Mouse (Mus musculus) midbrain, embryonic 10.5 days (tissue): ENCODE data around the gene A2ml1. TPM values are rescaled to one million over a fixed set of nuclear protein-coding genes. Genes with fewer than 3 reads are reported as not detected.

ENCODE experiments used
- DNase-seq: peaks from one replicate; pipeline ENCODE4 v3.0.0-alpha.2; 2017; ENCODE audit warnings: low spot score
- H3K27ac ChIP-seq: fragments of 300-500 bp; sonication (generic); replicated peaks from 2 replicates; pipeline ENCODE4 v1.5.1; 2016; ENCODE audit warnings: mild to moderate bottlenecking
- H3K27me3 ChIP-seq: fragments of 300-500 bp; sonication (generic); 2 replicates; pipeline ENCODE4 v1.6.1; 2016; ENCODE audit warnings: low read depth, mild to moderate bottlenecking; ENCODE audit not compliant: poor library complexity, severe bottlenecking
- H3K36me3 ChIP-seq: fragments of 300-500 bp; sonication (generic); 2 replicates; pipeline ENCODE4 v1.6.1; 2016; ENCODE audit warnings: mild to moderate bottlenecking, moderate library complexity
- H3K4me1 ChIP-seq: fragments of 300-500 bp; sonication (generic); 2 replicates; pipeline ENCODE4 v1.6.1; 2016
- H3K4me3 ChIP-seq: fragments of 300-500 bp; sonication (generic); 2 replicates; pipeline ENCODE4 v1.5.1; 2016; ENCODE audit warnings: mild to moderate bottlenecking, moderate library complexity
- H3K9me3 ChIP-seq: fragments of 300-500 bp; sonication (generic); replicated peaks from 2 replicates; pipeline ENCODE4 v1.6.1; 2016; ENCODE audit warnings: mild to moderate bottlenecking
- WGBS: fragments of 180-500 bp; shearing (Covaris S2); methylation state at CpG from one replicate; pipeline ENCODE4 v1.1.7; 2016; 5-methylcytosine and 5-hydroxymethylcytosine counted together
- polyA plus RNA-seq: library from polyadenylated mRNA; unstranded; fragments of >200 nt; fragmentation: Nextera tagmentation; extraction: Ambion mirVana; gene quantifications from 2 replicates; pipeline ENCODE4 v1.2.1, GENCODE M21; 2016

A2ml1 gene
- polyA plus RNA-seq, 1 experiment from 2014 or later, result not detected

DNA sequence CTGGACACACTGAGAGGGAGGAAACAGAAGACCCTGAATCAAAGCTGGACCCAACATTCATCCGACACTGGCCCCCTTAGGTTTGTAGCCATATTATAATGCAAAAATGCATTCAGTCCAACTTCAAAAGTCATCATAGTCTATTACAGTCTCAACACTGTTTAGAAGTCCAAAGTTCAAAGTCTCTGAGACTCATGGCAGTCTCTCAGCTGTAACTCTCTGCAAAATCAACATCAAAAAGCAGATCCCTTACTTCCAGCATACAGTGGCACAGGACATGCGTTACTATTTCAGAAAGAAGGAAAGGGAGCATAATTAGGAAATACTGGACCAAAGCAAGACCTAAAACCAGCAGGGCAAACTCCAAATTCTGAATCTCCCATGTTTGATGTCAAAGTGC is 46.2 kb downstream of the A2ml1 start:
- H3K36me3 ChIP-seq, result no peaks in the 10 kb centered on the region
- no peaks in the 10 kb centered on the region for H3K27me3 ChIP-seq
- no peaks in the 10 kb centered on the region for H3K9me3 ChIP-seq
- WGBS, result 92% methylated on average over 2 of the region's 2 CpGs
- no peak overlapping the region for H3K4me3 ChIP-seq
- no peak overlapping the region for H3K27ac ChIP-seq
- no peak for DNase-seq
- H3K4me1 ChIP-seq, result no peaks in the 10 kb centered on the region

DNA sequence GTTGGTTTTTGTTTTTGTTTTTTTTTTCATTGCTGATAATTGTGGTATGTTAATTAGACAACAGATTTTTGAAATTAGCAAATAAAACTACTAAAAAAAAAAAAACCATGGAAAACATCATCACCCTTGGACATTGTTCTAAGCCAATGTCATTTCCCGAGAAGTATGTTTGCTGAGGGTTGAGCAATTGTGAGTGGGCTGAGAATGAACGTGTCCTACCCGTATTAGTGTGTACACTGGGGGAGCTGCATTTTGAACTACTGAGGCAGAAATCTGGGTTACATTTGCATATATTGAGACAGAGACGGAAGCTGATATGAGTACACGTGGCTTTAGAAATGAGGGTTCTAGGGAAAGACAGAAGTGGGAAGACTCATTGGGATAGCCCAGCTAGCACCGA is 48.1 kb downstream of the A2ml1 start:
- Histone ChIP-seq H3K36me3 (no peaks in the 10 kb centered on the region), H3K27me3 (no peaks in the 10 kb centered on the region), H3K9me3 (no peaks in the 10 kb centered on the region), H3K27ac (no peak overlapping the region), H3K4me3 (no peak overlapping the region), H3K4me1 (no peaks in the 10 kb centered on the region)
- no peak for DNase-seq
- WGBS, result 92% methylated on average over 6 of the region's 6 CpGs

DNA sequence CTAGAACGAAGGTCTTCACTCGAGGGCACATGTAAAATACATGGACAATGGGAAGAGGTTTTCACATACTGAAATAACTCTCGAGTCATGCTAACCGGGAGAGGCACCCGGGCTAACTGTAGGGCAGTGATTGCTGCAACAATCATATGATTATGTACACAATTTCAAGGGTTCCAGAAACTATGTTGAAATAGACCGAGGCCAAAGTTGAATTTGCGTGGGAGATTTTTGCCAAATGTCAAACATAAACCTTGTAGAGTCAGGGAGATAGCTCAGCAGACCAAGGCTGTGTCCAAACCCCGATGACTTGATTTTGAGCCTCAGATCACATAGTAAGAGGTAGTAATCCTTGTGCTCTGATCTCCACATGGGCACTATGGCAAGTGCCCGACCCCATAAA is 48.7 kb downstream of the A2ml1 start:
- WGBS, result 90% methylated on average over 9 of the region's 9 CpGs
- H3K27me3 ChIP-seq, result no peaks in the 10 kb centered on the region
- H3K36me3 ChIP-seq, result no peaks in the 10 kb centered on the region
- H3K27ac ChIP-seq, result no peak overlapping the region
- H3K9me3 ChIP-seq, result no peaks in the 10 kb centered on the region
- DNase-seq, result no peak
- H3K4me1 ChIP-seq, result no peaks in the 10 kb centered on the region
- no peak overlapping the region for H3K4me3 ChIP-seq

GRCm38 (mm10) chr6:128528491-128528890 is 52.9 kb downstream of the A2ml1 start:
- DNase-seq, result no peak
- H3K9me3 ChIP-seq, result no peaks in the 10 kb centered on the region
- H3K36me3 ChIP-seq, result no peaks in the 10 kb centered on the region
- 78% methylated on average over 4 of the region's 4 CpGs for WGBS
- H3K4me1 ChIP-seq, result no peaks in the 10 kb centered on the region
- no peak overlapping the region for H3K4me3 ChIP-seq
- H3K27ac ChIP-seq, result no peak overlapping the region
- no peaks in the 10 kb centered on the region for H3K27me3 ChIP-seq

GRCm38 (mm10) chr6:128527110-128527509 is 54.3 kb downstream of the A2ml1 start:
- Histone ChIP-seq H3K27me3 (no peaks in the 10 kb centered on the region), H3K27ac (no peak overlapping the region), H3K9me3 (no peaks in the 10 kb centered on the region), H3K36me3 (no peaks in the 10 kb centered on the region), H3K4me3 (no peak overlapping the region), H3K4me1 (no peaks in the 10 kb centered on the region)
- DNase-seq, result no peak
- WGBS, result 87% methylated on average over 1 of the region's 1 CpGs

DNA sequence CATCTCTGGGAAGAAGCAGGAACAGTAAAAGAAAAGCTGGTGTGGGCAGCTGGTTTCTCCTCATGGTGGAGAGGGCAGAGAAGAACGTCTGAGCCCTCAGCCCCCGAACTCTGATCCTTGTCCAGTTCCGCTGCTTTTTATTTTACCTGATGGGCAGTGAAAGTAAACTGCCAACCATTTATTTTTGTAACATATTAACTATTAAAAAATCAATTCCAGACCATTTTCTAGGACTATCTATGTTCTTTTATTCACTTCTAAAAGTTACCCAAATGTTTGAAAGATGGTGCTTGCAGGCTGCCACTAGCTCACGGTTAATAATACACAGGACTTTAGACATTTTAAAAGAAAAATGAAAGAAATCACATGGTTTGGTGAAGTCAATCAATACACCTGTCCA is 54.8 kb downstream of the A2ml1 start, which contains the start of gene Pzp:
Pzp (minus strand) TSS at position 120 of the 400 bp plus-strand sequence.
- no peak within 1 kb of the TSS for H3K27ac ChIP-seq

DNA sequence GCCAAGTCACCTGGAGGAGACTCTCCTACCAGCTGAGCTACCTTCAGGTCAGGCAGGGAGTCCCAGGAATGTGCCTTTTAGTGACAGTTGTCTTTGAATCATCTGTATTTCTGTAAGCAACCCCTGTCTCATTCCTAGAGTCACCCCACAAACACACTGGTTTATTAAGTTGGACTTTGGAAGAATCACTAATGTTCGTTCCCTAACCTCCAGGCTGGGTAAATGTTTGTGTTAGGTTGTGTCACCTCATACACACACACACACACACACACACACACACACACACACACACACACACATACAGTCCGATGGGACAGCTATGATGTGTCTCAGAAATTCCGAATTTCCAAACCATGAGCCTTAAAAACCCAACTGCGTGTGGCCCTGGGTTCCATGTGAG is 55.6 kb downstream of the A2ml1 start:
- 95% methylated on average over 4 of the region's 4 CpGs for WGBS
- no peaks in the 10 kb centered on the region for H3K27me3 ChIP-seq
- H3K4me1 ChIP-seq, result no peaks in the 10 kb centered on the region

More for the DNA sequence above, 54.8 kb downstream of the A2ml1 start, which contains the start of gene Pzp:
- no peak within 1 kb of the TSS for H3K4me3 ChIP-seq
- no peaks in the 10 kb centered on the region for H3K36me3 ChIP-seq
- H3K4me1 ChIP-seq, result no peaks in the 10 kb centered on the region
- no peaks in the 10 kb centered on the region for H3K9me3 ChIP-seq
- DNase-seq, result no peak
- H3K27me3 ChIP-seq, result no peaks in the 10 kb centered on the region
- 84% methylated on average over 4 of the region's 4 CpGs for WGBS

DNA sequence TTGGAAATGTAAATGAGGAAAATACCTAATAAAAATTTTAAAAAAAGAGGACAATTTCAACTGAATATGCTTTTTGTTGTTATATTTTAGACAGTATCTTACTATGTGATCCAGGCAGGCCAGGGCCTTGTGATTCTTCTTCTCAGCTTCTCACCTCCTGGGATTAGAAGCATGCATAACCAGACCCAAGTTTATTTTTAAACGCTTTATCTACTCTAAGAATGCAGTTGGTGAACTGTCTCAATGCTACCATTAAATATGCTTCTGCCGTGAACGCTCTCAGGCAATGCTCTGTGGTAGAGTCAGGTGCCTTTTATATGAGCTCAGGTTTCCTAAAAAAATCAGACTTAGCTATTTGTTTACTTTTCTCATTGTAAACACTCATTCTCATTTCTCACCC is 58.0 kb downstream of the A2ml1 start:
- Histone ChIP-seq H3K9me3 (no peaks in the 10 kb centered on the region), H3K27me3 (no peaks in the 10 kb centered on the region), H3K4me1 (no peaks in the 10 kb centered on the region), H3K36me3 (no peaks in the 10 kb centered on the region), H3K4me3 (no peak overlapping the region), H3K27ac (no peak overlapping the region)
- no peak for DNase-seq
- 91% methylated on average over 3 of the region's 3 CpGs for WGBS

More for the DNA sequence above, 55.6 kb downstream of the A2ml1 start:
- Histone ChIP-seq H3K36me3 (no peaks in the 10 kb centered on the region), H3K4me3 (no peak overlapping the region), H3K27ac (no peak overlapping the region), H3K9me3 (no peaks in the 10 kb centered on the region)
- DNase-seq, result no peak

GRCm38 (mm10) chr6:128519159-128519558 is 62.2 kb downstream of the A2ml1 start:
- WGBS, result 93% methylated on average over 7 of the region's 7 CpGs

GRCm38 (mm10) chr6:128505676-128506236 is 75.7 kb downstream of the A2ml1 start:
- no peaks in the 10 kb centered on the region for H3K9me3 ChIP-seq
- no peak overlapping the region for H3K4me3 ChIP-seq
- H3K27ac ChIP-seq, result no peak overlapping the region
- no peak for DNase-seq
- H3K27me3 ChIP-seq, result no peaks in the 10 kb centered on the region
- WGBS, result 92% methylated on average over 2 of the region's 2 CpGs
- no peaks in the 10 kb centered on the region for H3K4me1 ChIP-seq
- H3K36me3 ChIP-seq, result no peaks in the 10 kb centered on the region

More at GRCm38 (mm10) chr6:128519159-128519558, 62.2 kb downstream of the A2ml1 start:
- Histone ChIP-seq H3K4me3 (no peak overlapping the region), H3K27ac (no peak overlapping the region), H3K27me3 (no peaks in the 10 kb centered on the region), H3K36me3 (no peaks in the 10 kb centered on the region), H3K9me3 (0 out of 2 replicates have a peak, but pooled peaks cover 3% of the 10 kb centered on the region), H3K4me1 (no peaks in the 10 kb centered on the region)
- no peak for DNase-seq

GRCm38 (mm10) chr6:128504743-128505142 is 76.7 kb downstream of the A2ml1 start:
- DNase-seq, result no peak

GRCm38 (mm10) chr6:128495346-128495745 is 86.1 kb downstream of the A2ml1 start:
- no peak overlapping the region for H3K4me3 ChIP-seq
- no peaks in the 10 kb centered on the region for H3K27me3 ChIP-seq
- H3K36me3 ChIP-seq, result no peaks in the 10 kb centered on the region
- no peak overlapping the region for H3K27ac ChIP-seq
- no peak for DNase-seq
- H3K4me1 ChIP-seq, result no peaks in the 10 kb centered on the region
- no peaks in the 10 kb centered on the region for H3K9me3 ChIP-seq
- 73% methylated on average over 1 of the region's 1 CpGs for WGBS

More at GRCm38 (mm10) chr6:128504743-128505142, 76.7 kb downstream of the A2ml1 start:
- WGBS, result 84% methylated on average over 5 of the region's 5 CpGs
- Histone ChIP-seq H3K9me3 (no peaks in the 10 kb centered on the region), H3K36me3 (no peaks in the 10 kb centered on the region), H3K4me1 (no peaks in the 10 kb centered on the region), H3K4me3 (no peak overlapping the region), H3K27ac (no peak overlapping the region), H3K27me3 (no peaks in the 10 kb centered on the region)

DNA sequence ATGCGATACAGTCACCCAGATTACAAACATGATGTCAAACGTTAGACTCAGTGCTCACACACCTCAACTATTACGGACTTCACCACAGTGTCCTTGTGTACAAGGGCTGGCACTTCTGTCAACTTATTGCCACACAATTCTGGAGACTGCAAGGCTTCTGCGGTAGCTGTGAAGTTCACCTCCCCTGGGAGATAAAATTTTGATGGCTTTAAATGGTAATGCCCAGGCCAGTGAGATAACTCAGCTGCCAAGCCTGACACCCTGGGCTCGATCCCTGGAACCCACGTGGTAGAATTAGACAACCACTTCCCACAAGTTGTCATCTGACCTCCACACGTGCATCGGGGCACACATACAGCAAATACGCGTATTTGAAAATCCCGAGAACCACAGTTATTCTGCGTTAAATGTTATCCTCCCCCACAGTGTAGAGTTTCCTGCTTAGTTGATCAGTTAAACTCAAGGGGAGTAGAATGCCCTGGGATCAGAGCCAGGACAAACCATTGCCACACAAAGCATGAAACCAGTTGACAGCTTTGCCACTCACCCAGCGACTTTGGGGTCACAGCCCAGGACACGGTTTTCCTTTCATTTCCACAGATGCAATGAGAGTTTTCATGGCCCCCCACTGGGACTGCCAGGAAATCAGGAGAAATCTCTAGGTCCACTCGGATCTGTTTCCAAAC is 86.6 kb downstream of the A2ml1 start:
- Histone ChIP-seq H3K27ac (no peak overlapping the region), H3K4me3 (no peak overlapping the region), H3K4me1 (no peaks in the 10 kb centered on the region), H3K36me3 (no peaks in the 10 kb centered on the region), H3K9me3 (no peaks in the 10 kb centered on the region), H3K27me3 (no peaks in the 10 kb centered on the region)
- no peak for DNase-seq
- WGBS, result 83% methylated on average over 15 of the region's 15 CpGs
